Mouse (Mus musculus): ENCODE data around the gene Ica1. TPM values are rescaled to one million over a fixed set of nuclear protein-coding genes. Genes with fewer than 3 reads are reported as not detected.

Ica1 gene
- polyA plus RNA-seq, 1 experiment = 9.5 TPM

- whole genome bisulfite sequencing = 81% methylated on average over 11 of the region's 11 CpGs
- DNase-seq (ENCODE audit: low read depth, low spot score) = no peak
Measured at GRCm38 (mm10) chr6:8693141-8693881, 85.0 kb downstream of the Ica1 start.

GRCm38 (mm10) chr6:8691199-8691975 is 86.9 kb downstream of the Ica1 start:
- no peak for DNase-seq (ENCODE audit: low read depth, low spot score)
- WGBS = 54% methylated on average over 2 of the region's 2 CpGs

GRCm38 (mm10) chr6:8690441-8690840 is 87.8 kb downstream of the Ica1 start:
- 79% methylated on average over 3 of the region's 3 CpGs for WGBS
- DNase-seq (ENCODE audit: low read depth, low spot score) = no peak

GRCm38 (mm10) chr6:8686678-8687580 is 91.4 kb downstream of the Ica1 start:
- 51% methylated on average over 14 of the region's 14 CpGs for WGBS
- no peak for DNase-seq (ENCODE audit: low read depth, low spot score)

GRCm38 (mm10) chr6:8683379-8683778 is 94.9 kb downstream of the Ica1 start:
- DNase-seq (ENCODE audit: low read depth, low spot score) = no peak
- WGBS = 60% methylated on average over 10 of the region's 10 CpGs

- WGBS = 91% methylated on average over 8 of the region's 8 CpGs
- DNase-seq (ENCODE audit: low read depth, low spot score) = no peak
Measured at GRCm38 (mm10) chr6:8680931-8681330, 97.4 kb downstream of the Ica1 start.

- no peak for DNase-seq (ENCODE audit: low read depth, low spot score)
- WGBS = 88% methylated on average over 4 of the region's 4 CpGs
Measured at GRCm38 (mm10) chr6:8673013-8673412, 105.3 kb downstream of the Ica1 start.

GRCm38 (mm10) chr6:8669343-8669742 is 108.9 kb downstream of the Ica1 start:
- 83% methylated on average over 4 of the region's 4 CpGs for WGBS
- no peak for DNase-seq (ENCODE audit: low read depth, low spot score)

- DNase-seq (ENCODE audit: low read depth, low spot score) = no peak
- WGBS = 83% methylated on average over 6 of the region's 6 CpGs
Measured at GRCm38 (mm10) chr6:8668013-8668811, 110.1 kb downstream of the Ica1 start.

GRCm38 (mm10) chr6:8665786-8666185 is 112.5 kb downstream of the Ica1 start:
- DNase-seq (ENCODE audit: low read depth, low spot score) = no peak
- WGBS = 95% methylated on average over 5 of the region's 5 CpGs

GRCm38 (mm10) chr6:8664956-8665355 is 113.3 kb downstream of the Ica1 start:
- 85% methylated on average over 5 of the region's 5 CpGs for WGBS
- DNase-seq (ENCODE audit: low read depth, low spot score) = no peak

GRCm38 (mm10) chr6:8663092-8663740 is 115.1 kb downstream of the Ica1 start:
- 85% methylated on average over 3 of the region's 3 CpGs for WGBS
- DNase-seq (ENCODE audit: low read depth, low spot score) = no peak

- WGBS = 97% methylated on average over 4 of the region's 4 CpGs
- DNase-seq (ENCODE audit: low read depth, low spot score) = no peak
Measured at GRCm38 (mm10) chr6:8661404-8661803, 116.9 kb downstream of the Ica1 start.

GRCm38 (mm10) chr6:8660076-8660475 is 118.2 kb downstream of the Ica1 start:
- no peak for DNase-seq (ENCODE audit: low read depth, low spot score)
- WGBS = 96% methylated on average over 2 of the region's 2 CpGs

- 77% methylated on average over 13 of the region's 13 CpGs for WGBS
- DNase-seq (ENCODE audit: low read depth, low spot score) = no peak
Measured at GRCm38 (mm10) chr6:8659194-8659959, 118.9 kb downstream of the Ica1 start.

GRCm38 (mm10) chr6:8658431-8658830 is 119.9 kb downstream of the Ica1 start:
- 72% methylated on average over 4 of the region's 4 CpGs for WGBS
- DNase-seq (ENCODE audit: low read depth, low spot score) = no peak

- WGBS = 71% methylated on average over 3 of the region's 3 CpGs
Measured at GRCm38 (mm10) chr6:8657459-8657858, 120.8 kb downstream of the Ica1 start.

GRCm38 (mm10) chr6:8655454-8655853 is 122.8 kb downstream of the Ica1 start:
- WGBS = 92% methylated on average over 2 of the region's 2 CpGs
- DNase-seq (ENCODE audit: low read depth, low spot score) = no peak

More at GRCm38 (mm10) chr6:8657459-8657858, 120.8 kb downstream of the Ica1 start:
- DNase-seq (ENCODE audit: low read depth, low spot score) = no peak

All from large intestine, adult 2 months (tissue).